Mouse (Mus musculus) MEL (cell line): Measurements from ENCODE around the gene Nnmt. TPM values are rescaled to one million over a fixed set of nuclear protein-coding genes. Genes with fewer than 3 reads are reported as not detected.

Experiments used
- polyA plus RNA-seq, 2 experiments: library from polyadenylated mRNA; stranded (reverse) in 1 of 2; unstranded in 1 of 2; fragments of >175 nt in 1 of 2; fragments of >200 nt in 1 of 2; gene quantifications; 2 replicates each; pipeline versions ENCODE4 v1.2.1 to v1.2.4; 2012; ENCODE audit warnings: low replicate concordance in 2 of 2, low read depth in 1 of 2; ENCODE audit not compliant: insufficient read length in 2 of 2, insufficient read depth in 1 of 2, missing spikeins in 1 of 2
- total RNA-seq: library from RNA; depleted of rRNA; stranded (reverse); fragments of 300-350 nt; gene quantifications from 2 replicates; pipeline ENCODE4 v1.2.3, GENCODE M21; 2012; rRNA removed

The Nnmt gene
- total and polyA plus RNA-seq, 3 experiments = not detected

Other genes with a start within 250 kb of the Nnmt start
- gene Rexo2, start 124.5 kb downstream of the Nnmt start, total RNA-seq = 183 and 190 TPM in 2 replicates
- gene Rexo2, start 124.5 kb downstream of the Nnmt start, polyA plus RNA-seq = 100 to 1,000 TPM in 1 of 2 experiments, not detected in 1; 338 TPM
- gene Rbm7, start 109.9 kb downstream of the Nnmt start, total RNA-seq = 47.3 and 51.3 TPM in 2 replicates
- gene Rbm7, start 109.9 kb downstream of the Nnmt start, polyA plus RNA-seq = 10 to 100 TPM in 1 of 2 experiments, not detected in 1; 48.4 TPM
- 1.1 and 1.7 TPM in 2 replicates for gene Gm5617, start 109.7 kb downstream of the Nnmt start, total RNA-seq
- 1 to 10 TPM in 1 of 2 experiments, not detected in 1; 1.8 TPM for gene Gm5617, start 109.7 kb downstream of the Nnmt start, polyA plus RNA-seq
- gene Zbtb16, start 231.1 kb upstream of the Nnmt start, total RNA-seq = 0.04 and 0.07 TPM in 2 replicates
- gene Zbtb16, start 231.1 kb upstream of the Nnmt start, polyA plus RNA-seq = under 1 TPM in 1 of 2 experiments, not detected in 1; 0.72 TPM